Mouse (Mus musculus) kidney, embryonic 16.5 days (tissue): ENCODE measurements around the gene Capza2. TPM values are rescaled to one million over a fixed set of nuclear protein-coding genes. Genes with fewer than 3 reads are reported as not detected.

ENCODE experiments used
- ATAC-seq: fragments of 200-750 bp; cut with Nextera tagmentation; 2 replicates; pipeline ENCODE4 v1.8.0; 2017; ENCODE audit warnings: moderate TSS enrichment; ENCODE audit not compliant: low FRiP score, low TSS enrichment
- H3K27ac ChIP-seq: fragments of 300-500 bp; sonication (generic); 2 replicates; pipeline ENCODE4 v1.5.1; 2014; ENCODE audit warnings: low read length
- H3K27me3 ChIP-seq: fragments of 300-500 bp; sonication (generic); 2 replicates; pipeline ENCODE4 v1.6.1; 2014; ENCODE audit warnings: low read length, control low read depth, mixed read lengths; ENCODE audit not compliant: insufficient read depth
- H3K36me3 ChIP-seq: fragments of 300-500 bp; sonication (generic); 2 replicates; pipeline ENCODE4 v1.6.1; 2014; ENCODE audit warnings: low read length, control low read depth, mixed read lengths; ENCODE audit not compliant: insufficient read depth
- H3K4me1 ChIP-seq: fragments of 300-500 bp; sonication (generic); 2 replicates; pipeline ENCODE4 v1.6.1; 2014; ENCODE audit warnings: low read length, control low read depth, mixed read lengths; ENCODE audit not compliant: insufficient read depth
- H3K4me2 ChIP-seq: fragments of 300-500 bp; sonication (generic); replicated peaks from 2 replicates; pipeline ENCODE4 v1.6.1; 2014; ENCODE audit warnings: low read depth, low read length
- H3K4me3 ChIP-seq: fragments of 300-500 bp; sonication (generic); 2 replicates; pipeline ENCODE4 v1.5.1; 2014; ENCODE audit warnings: mild to moderate bottlenecking, low read length
- H3K9ac ChIP-seq: fragments of 300-500 bp; sonication (generic); replicated peaks from 2 replicates; pipeline ENCODE4 v1.6.1; 2014; ENCODE audit warnings: low read length
- H3K9me3 ChIP-seq: fragments of 300-500 bp; sonication (generic); 2 replicates; pipeline ENCODE4 v1.6.1; 2016; ENCODE audit warnings: low read length, control low read depth
- WGBS: fragments of 180-500 bp; shearing (Covaris S2); extraction: QIAGEN DNeasy Blood & Tissue Kit; methylation state at CpG from one replicate; pipeline ENCODE4 v1.1.7; 2014; 5-methylcytosine and 5-hydroxymethylcytosine counted together
- polyA plus RNA-seq: library from polyadenylated mRNA; unstranded; fragments of >200 nt; fragmentation: Nextera tagmentation; extraction: Ambion mirVana; gene quantifications from 2 replicates; pipeline ENCODE4 v1.2.1, GENCODE M21; 2015

Capza2 gene
- polyA plus RNA-seq, 1 experiment from 2014 or later = 238 TPM

GRCm38 (mm10) chr6:17611352-17612010 lies 24.6 kb upstream of the Capza2 start:
- no peaks in the 10 kb centered on the region for H3K4me1 ChIP-seq
- WGBS = 83% methylated on average over 11 of the region's 11 CpGs
- H3K4me3 ChIP-seq = no peak overlapping the region
- no peak overlapping the region for H3K9ac ChIP-seq
- H3K4me2 ChIP-seq = no peak overlapping the region
- H3K27ac ChIP-seq = no peak overlapping the region
- no peaks in the 10 kb centered on the region for H3K9me3 ChIP-seq
- no peak for ATAC-seq
- no peaks in the 10 kb centered on the region for H3K36me3 ChIP-seq
- no peaks in the 10 kb centered on the region for H3K27me3 ChIP-seq

GRCm38 (mm10) chr6:17612652-17613051 lies 23.4 kb upstream of the Capza2 start:
- Histone ChIP-seq H3K27ac (no peak overlapping the region), H3K9me3 (no peaks in the 10 kb centered on the region), H3K4me2 (no peak overlapping the region), H3K9ac (no peak overlapping the region), H3K4me1 (no peaks in the 10 kb centered on the region), H3K27me3 (no peaks in the 10 kb centered on the region), H3K4me3 (no peak overlapping the region), H3K36me3 (no peaks in the 10 kb centered on the region)
- 88% methylated on average over 4 of the region's 4 CpGs for WGBS
- no peak for ATAC-seq

GRCm38 (mm10) chr6:17620823-17621222 lies 15.2 kb upstream of the Capza2 start:
- Histone ChIP-seq H3K27ac (no peak overlapping the region), H3K4me1 (no peaks in the 10 kb centered on the region), H3K9ac (no peak overlapping the region), H3K9me3 (no peaks in the 10 kb centered on the region), H3K27me3 (no peaks in the 10 kb centered on the region), H3K4me2 (no peak overlapping the region), H3K36me3 (no peaks in the 10 kb centered on the region), H3K4me3 (no peak overlapping the region)
- ATAC-seq = no peak
- WGBS = 91% methylated on average over 4 of the region's 4 CpGs

GRCm38 (mm10) chr6:17621436-17621835 lies 14.6 kb upstream of the Capza2 start:
- H3K36me3 ChIP-seq = no peaks in the 10 kb centered on the region
- no peak overlapping the region for H3K27ac ChIP-seq
- H3K9ac ChIP-seq = no peak overlapping the region
- no peak overlapping the region for H3K4me3 ChIP-seq
- no peak for ATAC-seq
- 61% methylated on average over 3 of the region's 3 CpGs for WGBS
- no peaks in the 10 kb centered on the region for H3K4me1 ChIP-seq
- no peaks in the 10 kb centered on the region for H3K9me3 ChIP-seq
- H3K27me3 ChIP-seq = no peaks in the 10 kb centered on the region
- no peak overlapping the region for H3K4me2 ChIP-seq

GRCm38 (mm10) chr6:17628701-17629455 lies 7.2 kb upstream of the Capza2 start:
- WGBS = 64% methylated on average over 6 of the region's 6 CpGs
- no peaks in the 10 kb centered on the region for H3K4me1 ChIP-seq

GRCm38 (mm10) chr6:17629756-17630155 lies 6.3 kb upstream of the Capza2 start:
- Histone ChIP-seq H3K36me3 (no peaks in the 10 kb centered on the region), H3K27ac (no peak overlapping the region), H3K9ac (no peak overlapping the region), H3K4me2 (no peak overlapping the region), H3K9me3 (no peaks in the 10 kb centered on the region), H3K4me3 (no peak overlapping the region), H3K4me1 (no peaks in the 10 kb centered on the region), H3K27me3 (no peaks in the 10 kb centered on the region)
- ATAC-seq = no peak
- WGBS = 78% methylated on average over 5 of the region's 5 CpGs

More at GRCm38 (mm10) chr6:17628701-17629455, 7.2 kb upstream of the Capza2 start:
- no peak overlapping the region for H3K9ac ChIP-seq
- no peak for ATAC-seq
- H3K27me3 ChIP-seq = no peaks in the 10 kb centered on the region
- no peaks in the 10 kb centered on the region for H3K36me3 ChIP-seq
- no peaks in the 10 kb centered on the region for H3K9me3 ChIP-seq
- H3K4me3 ChIP-seq = no peak overlapping the region
- H3K27ac ChIP-seq = no peak overlapping the region
- H3K4me2 ChIP-seq = no peak overlapping the region

GRCm38 (mm10) chr6:17631611-17632010 lies 4.4 kb upstream of the Capza2 start:
- no peak overlapping the region for H3K4me2 ChIP-seq
- no peaks in the 10 kb centered on the region for H3K9me3 ChIP-seq
- no peak overlapping the region for H3K9ac ChIP-seq
- no peaks in the 10 kb centered on the region for H3K4me1 ChIP-seq
- H3K27me3 ChIP-seq = no peaks in the 10 kb centered on the region
- H3K4me3 ChIP-seq = no peak overlapping the region
- H3K27ac ChIP-seq = no peak overlapping the region
- 72% methylated on average over 5 of the region's 5 CpGs for WGBS
- ATAC-seq = no peak
- H3K36me3 ChIP-seq = no peaks in the 10 kb centered on the region

GRCm38 (mm10) chr6:17633819-17634218 lies 2.2 kb upstream of the Capza2 start:
- H3K4me1 ChIP-seq = peaks cover 6% of the 10 kb centered on the region; the same call in 1 of the 2 replicates
- no peaks in the 10 kb centered on the region for H3K9me3 ChIP-seq
- H3K27ac ChIP-seq = no peak overlapping the region
- ATAC-seq = no peak
- no peak overlapping the region for H3K9ac ChIP-seq
- WGBS = 50% methylated on average over 3 of the region's 3 CpGs
- no peak overlapping the region for H3K4me3 ChIP-seq
- no peaks in the 10 kb centered on the region for H3K27me3 ChIP-seq
- H3K36me3 ChIP-seq = no peaks in the 10 kb centered on the region
- no peak overlapping the region for H3K4me2 ChIP-seq

GRCm38 (mm10) chr6:17634992-17635391 lies 1.0 kb upstream of the Capza2 start:
- no peak overlapping the region for H3K4me3 ChIP-seq
- no peaks in the 10 kb centered on the region for H3K9me3 ChIP-seq
- no peak overlapping the region for H3K27ac ChIP-seq
- H3K4me2 ChIP-seq = no peak overlapping the region
- no peaks in the 10 kb centered on the region for H3K27me3 ChIP-seq
- ATAC-seq = no peak
- peaks cover 11% of the 10 kb centered on the region for H3K4me1 ChIP-seq
- WGBS = 80% methylated on average over 3 of the region's 3 CpGs
- H3K9ac ChIP-seq = no peak overlapping the region
- no peaks in the 10 kb centered on the region for H3K36me3 ChIP-seq

- peak; percentile 96 for ATAC-seq
- Histone ChIP-seq H3K36me3 (no peaks in the 10 kb centered on the region), H3K9ac (peak overlapping the region; percentile 98), H3K4me3 (peak overlapping the region; percentile 93), H3K4me1 (peaks cover 13% of the 10 kb centered on the region), H3K27me3 (no peaks in the 10 kb centered on the region), H3K9me3 (no peaks in the 10 kb centered on the region), H3K4me2 (peak overlapping the region; percentile 62), H3K27ac (peak overlapping the region; percentile 97)
- under 1% methylated on average over 39 of the region's 45 CpGs for WGBS
Observed at GRCm38 (mm10) chr6:17636764-17637170, 733 bp downstream of the Capza2 start.
